Mouse (Mus musculus) heart, postnatal 0 days (tissue): ENCODE results near the gene Crtc1.

Experiments used
- CTCF ChIP-seq: IDR thresholded peaks from 2 replicates; pipeline ENCODE4 v1.5.1; 2016; ENCODE audit warnings: antibody characterized with exemption, control low read depth, low read depth
- EP300 ChIP-seq: IDR thresholded peaks from 2 replicates; pipeline ENCODE4 v1.6.1; 2016; ENCODE audit warnings: antibody characterized with exemption, low read depth

DNA sequence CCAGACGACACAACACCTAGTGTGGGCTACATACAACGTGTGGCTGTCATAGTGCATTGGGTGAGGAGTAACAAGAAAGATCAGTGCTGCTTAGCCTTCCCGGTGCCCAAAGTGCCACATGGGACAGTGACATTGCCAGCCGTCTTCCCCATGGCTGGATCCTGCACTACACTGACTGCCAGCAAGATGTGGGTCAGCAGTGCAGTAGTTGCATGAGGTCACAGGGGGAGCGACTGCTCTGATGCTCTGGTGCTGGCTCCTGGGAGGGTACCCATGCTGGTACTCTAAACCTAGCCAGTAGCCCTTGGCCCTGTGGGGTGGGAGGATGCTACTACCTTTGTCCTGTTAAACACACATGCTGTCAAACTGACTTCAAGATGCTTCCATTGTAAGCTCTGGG, 20.8 kb upstream of the Crtc1 start:
- TF ChIP-seq CTCF (no peak), EP300 (no peak)
